Mouse (Mus musculus) urinary bladder, adult 2 months (tissue): ENCODE data around the gene Celf5. TPM values are rescaled to one million over a fixed set of nuclear protein-coding genes. Genes with fewer than 3 reads are reported as not detected.

Source experiments
- DNase-seq: peaks from one replicate; pipeline ENCODE4 v3.0.0; 2022; ENCODE audit warnings: low spot score
- polyA plus RNA-seq: library from polyadenylated mRNA; depleted of rRNA; stranded (reverse); fragments of >200 nt; gene quantifications from 2 replicates; pipeline ENCODE4 v1.2.3, GENCODE M21; 2012

Gene Celf5
- polyA plus RNA-seq, 1 experiment = 0.44 TPM

DNA sequence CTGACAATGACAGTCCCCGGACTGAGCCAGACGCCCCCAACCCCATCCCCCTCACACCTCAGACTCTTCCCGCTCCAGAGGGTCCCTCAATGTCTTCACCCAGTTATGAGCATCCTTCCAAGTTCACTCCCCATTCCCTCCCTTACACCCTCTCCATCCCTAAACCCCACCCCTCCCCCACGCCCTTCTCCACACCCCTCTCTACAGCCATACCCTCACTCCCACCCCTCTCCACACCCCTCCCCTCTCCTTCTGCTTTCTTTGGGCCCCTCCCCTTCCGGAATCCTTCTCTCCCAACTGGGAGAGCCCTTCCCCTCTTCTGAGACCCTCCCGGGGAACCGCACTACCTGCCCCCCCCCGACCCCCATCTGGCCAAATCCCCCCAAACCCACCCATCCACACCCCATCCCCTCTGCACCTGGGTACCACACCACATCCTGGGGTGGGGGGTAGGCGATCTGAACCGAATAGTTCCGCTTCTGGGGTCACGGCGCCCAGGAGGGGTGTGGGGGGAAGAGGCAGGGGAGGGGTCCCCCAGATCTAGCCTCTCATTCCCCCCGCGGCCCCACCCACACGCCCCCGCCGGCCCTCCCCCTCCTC is 10.0 kb downstream of the Celf5 start:
- no peak for DNase-seq

DNA sequence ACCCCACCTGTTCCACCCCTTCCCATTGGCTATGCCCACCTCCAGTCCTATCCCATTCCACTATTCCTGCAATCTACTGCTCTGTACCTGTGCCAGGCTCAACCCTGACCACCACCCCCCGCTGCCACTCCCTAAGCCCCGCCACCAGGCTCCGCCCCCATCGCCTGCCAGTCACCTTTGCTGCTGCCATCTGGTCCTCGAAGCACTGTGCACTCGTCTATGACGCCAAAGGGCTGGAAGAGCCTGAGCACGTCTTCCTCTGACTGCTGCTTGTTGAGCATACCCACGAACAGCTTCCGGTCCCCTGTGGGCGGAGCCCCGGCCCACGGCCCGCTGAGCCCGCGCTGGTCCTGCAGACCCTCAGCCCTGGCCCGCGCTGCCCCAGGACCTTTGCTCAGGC is 12.1 kb downstream of the Celf5 start:
- no peak for DNase-seq

DNA sequence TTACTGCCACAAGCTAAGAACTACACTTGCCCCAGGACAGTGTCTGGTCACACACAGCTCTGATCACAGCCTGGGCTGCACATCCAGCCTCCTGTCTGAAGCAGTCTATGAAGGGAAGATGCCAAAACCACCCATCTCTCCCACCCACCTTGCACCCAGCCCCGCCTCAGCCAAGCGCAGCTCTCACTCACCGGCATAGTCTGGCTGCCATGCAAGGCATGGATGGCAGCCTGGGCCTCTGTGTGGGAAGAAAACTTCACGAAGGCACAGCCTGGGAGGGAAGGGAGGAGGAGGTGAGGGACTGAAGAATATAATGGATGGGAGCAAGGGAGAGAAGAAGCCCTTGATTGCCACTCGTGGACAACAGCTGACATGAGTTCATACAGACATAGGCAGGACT is 13.3 kb downstream of the Celf5 start:
- no peak for DNase-seq

DNA sequence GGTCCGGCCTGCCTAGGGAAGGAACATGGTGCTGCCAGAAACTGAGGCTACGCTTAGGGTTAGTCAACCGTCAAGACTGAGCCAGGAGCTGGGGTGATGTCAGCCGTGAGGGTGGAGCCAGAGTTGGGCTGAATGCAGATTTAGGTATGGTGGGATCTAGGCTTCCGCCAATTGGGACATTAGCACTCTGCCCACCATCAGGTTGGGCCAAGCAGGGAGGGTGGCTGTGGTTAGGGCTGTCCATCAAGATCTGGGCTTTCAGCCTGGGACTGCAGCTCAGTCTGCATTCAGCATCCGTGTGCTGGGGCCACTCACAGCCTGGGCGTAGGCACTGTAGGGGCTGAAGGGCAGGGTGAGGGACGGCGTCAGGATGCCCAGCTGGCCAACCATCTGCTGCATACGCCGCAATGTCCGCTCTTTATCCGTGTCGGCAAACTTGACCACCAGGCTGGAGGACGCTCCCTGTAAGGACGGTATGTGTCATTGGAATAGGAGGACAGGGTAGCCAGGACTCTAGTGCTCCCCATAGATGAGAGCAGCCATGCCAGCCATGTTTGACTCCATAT is 14.8 kb downstream of the Celf5 start:
- DNase-seq = peak; percentile 17

DNA sequence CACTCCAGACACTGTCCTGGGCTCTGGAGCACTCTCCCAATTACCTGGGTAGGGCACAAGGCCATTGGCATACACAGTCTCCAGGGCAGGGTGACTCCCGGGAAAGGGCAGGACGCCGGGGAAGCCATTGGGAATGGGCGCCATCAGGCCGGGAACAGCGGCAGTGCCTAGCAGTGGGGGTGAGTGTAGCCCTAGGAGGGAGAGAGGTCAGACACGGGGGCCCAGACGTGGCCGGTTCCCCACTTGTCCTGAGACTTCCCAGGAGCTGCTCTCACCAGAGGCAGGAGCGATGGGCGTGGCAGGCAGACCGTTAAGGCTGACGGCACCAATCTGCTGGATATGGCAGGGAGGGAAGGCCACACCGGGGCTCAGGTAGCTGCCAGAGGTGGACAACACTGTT is 15.6 kb downstream of the Celf5 start:
- peak; percentile 15 for DNase-seq

DNA sequence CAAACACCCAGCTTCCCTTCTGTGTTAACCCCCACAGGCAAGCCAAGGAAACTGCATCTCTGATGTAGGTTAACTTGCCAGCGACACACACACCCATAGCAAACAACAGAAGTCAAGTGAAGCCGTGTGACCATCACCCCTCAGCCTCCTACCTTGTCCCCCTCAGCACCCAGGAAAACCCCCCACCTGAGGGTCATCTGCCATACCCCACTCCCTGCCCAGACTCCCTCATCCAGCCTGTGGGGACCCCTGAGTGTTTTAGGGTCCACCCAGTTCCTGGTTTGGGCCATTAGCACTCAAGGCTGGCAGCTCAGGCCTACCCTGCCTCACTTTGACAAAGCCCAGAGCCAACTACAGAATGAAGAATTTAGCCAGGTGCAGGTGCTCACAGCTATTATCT is 16.4 kb downstream of the Celf5 start:
- peak; percentile 16 for DNase-seq

DNA sequence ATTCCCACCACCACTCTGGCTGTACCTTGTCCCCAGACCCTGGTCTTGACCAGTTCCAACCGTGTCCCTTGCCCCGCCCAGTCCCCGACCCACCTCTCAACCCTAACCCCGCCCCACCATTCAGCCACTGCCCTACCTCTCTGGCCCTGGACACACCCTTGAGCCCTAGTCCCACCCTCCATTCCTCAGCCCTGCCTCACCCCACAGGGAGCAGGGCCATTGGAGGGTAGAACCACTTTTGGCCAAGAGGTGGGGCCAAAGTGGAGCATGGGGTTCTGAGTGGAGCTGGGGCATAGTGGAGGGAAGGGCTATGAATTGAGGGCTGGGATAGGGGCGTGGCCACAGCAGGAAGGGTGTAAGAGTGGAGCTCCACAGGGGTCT is 17.3 kb downstream of the Celf5 start:
- peak; percentile 18 for DNase-seq

DNA sequence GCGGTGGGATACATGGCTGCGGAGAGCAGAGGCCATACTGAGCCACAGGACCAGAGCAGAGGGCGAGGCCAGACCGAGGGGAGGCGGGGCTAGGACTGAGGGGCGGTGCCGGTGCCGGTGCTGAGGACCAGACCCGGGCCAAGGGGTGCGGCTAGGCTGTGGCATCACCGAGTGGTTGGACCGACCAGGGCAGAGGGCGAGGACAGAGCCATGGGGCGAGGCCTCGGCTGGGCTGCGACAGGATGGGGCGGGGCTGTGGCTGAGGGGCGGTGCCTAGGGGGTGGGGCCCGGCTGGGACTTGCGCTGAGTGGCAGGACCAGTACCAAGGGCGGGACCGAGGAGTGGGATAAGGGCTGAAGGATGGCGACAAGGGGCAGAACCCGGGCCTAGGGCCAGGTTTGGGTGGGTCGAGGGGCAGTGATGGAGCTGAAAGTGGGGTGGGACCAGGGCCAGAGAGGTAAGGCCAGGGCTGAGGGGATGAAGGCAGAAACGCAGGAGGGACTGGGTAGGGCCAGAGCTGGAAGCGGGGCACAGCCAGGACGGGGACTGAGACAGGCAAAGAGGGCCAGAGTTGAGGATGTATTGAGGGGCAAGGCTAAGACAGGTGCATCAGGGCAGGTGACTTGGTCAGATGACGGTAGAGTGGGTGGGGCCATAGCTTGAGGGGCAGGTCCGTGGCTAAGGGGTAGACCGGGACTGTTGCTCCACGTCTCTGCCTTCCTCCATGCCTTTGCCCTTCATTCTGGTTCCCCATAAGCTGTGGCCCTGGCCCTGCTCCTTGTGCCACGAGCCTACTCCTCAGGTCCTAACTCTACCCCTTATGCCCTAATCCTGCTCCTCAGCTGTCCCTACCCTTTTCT is 17.9 kb downstream of the Celf5 start:
- DNase-seq = peak; percentile 23

DNA sequence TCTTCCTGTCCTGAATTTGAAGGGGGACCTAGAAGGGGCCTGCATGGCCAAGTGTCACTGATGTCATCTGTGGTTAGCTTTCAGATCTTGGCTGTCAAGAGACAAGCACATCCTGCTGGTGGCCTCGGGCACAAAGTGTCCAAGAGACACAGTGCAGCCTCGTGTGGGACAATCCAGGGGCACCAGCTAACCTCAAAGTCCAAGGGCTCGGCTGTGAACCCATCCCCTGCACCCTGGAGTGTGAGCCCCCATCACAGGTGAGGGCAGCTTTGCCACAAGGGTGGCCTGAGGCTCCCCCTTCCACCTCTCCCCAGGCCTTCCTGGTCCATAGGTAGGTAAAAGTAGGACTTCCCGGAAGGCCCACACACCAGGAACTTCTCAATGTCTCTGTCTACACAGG is 19.0 kb downstream of the Celf5 start:
- no peak for DNase-seq

DNA sequence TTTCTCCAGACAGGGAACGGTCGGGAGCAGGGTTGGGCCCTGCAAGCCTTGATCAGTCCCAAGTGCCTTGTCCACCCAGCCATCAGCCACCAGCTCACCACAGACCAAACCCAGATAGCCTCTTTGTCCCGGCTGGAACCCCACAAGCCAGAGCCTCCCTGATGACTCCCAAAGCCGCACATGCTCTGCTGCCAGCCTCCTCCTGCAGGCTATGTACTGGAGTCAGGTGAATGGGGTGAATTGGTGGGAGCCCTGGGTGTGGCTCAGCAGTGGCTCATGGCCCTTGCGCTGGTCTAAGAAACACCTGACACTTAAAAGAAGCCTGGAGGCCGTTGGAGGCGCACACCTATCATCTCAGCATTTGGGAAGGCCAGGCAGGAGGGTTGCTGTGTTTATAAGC is 19.6 kb downstream of the Celf5 start:
- DNase-seq = no peak

DNA sequence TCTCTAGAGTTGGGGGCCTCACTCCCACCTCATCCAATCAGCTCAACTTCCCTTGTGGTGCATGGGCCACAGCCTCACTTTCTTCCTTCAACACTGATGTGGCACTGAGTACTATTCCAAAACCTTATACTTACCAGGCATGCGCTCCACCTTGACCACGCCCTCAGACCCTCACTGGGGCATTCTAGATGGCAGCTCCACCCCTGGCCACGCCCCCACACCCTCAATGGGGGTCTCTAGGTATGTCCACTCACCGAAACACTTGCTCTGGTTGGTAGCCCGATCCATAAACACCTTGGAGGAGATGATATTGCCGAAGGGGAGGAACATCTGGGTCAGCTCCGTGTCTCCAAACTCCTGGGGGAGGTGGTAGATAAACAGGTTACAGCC is 20.1 kb downstream of the Celf5 start:
- peak; percentile 18 for DNase-seq

DNA sequence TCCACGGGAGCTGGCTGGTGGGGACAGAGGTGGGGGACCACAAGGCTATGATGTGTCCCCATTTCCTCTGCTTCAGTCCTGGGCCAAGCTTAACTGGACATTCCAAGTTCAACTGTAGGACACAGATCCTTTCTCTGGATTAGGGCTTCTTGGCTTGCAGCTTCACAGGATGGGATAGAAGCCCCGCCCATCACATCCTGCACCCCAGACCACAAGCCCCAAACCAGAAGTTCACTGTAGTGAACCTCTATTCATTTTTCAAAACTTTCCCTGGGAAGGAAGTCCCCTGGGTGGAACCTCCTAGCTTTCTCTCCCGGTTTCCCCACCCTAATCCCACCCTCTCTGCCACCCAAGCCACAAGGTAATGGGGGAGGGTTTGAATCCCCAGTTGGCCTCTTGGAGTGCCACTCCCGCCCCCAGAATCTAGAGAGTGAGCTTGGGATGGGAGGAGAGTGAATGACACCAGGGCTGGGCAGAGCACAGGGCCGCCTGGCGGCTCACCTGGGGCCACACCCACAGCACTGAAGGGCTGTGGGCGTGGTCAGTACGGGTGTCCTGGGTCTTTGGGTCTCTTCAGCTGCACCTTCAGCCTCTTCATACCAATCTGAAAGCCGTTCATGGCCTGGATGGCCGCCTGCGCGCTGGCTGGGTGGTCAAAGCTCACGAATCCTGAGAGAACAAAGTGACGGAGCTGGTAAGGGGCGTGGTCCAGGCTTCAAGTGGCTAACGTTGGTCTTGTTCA is 20.7 kb downstream of the Celf5 start:
- DNase-seq = peak; percentile 17

DNA sequence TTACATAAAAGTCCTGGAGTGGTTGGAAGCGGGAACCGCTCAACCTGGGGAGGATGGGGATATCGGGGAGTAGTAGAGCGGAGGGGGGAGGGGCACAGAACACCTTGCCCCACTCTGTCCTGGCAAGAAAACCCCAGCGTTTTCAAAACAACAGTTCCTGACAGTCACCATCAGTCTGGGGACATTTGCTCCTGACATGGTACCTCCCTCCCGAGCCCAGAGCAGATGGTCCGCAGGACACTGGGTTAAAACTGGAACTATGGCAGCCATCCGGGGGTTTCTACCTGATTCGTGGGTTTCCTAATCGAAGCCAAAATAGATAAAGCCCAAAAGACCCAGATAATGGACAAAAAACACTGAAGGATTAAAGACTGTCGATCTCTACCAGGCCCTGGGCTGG is 21.6 kb downstream of the Celf5 start:
- no peak for DNase-seq

DNA sequence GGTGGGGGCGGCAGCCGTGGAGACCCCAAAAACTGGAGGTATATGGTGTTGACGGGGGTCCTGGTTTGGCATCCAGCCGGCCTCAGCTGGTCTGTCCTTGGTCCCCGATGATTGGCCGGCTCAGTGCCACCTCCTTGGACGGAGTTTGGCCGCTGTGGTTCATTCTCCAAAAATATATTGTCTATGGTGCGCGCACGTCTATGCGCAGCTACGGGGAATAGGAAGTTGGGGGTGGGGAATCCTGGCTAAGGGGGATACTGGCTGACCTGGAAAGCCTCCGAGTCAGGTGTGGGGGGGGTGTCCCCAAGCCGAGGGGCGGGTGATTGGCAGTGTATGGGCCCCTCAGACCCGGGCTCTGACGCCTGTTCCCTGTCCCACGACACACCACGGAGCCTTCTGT is 22.0 kb downstream of the Celf5 start:
- no peak for DNase-seq

DNA sequence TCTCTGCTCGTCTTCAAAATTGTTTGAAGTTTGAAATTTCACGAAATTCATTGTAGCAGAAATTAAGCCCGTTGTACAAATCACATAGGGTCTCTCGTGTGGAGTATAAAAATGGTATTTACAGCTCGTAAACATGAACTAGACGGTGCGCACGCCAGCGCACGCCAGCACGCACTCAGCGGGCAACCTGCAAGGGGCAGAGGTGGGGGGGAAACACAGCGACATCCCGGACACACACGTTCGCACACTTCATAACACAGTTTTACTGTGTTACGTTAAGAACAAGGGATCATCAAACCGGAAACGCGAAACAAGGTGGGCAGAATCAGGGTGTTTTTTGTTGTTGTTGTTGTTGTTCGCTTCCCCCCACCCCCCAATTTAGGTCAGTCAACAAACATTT is 23.1 kb downstream of the Celf5 start:
- DNase-seq = no peak

DNA sequence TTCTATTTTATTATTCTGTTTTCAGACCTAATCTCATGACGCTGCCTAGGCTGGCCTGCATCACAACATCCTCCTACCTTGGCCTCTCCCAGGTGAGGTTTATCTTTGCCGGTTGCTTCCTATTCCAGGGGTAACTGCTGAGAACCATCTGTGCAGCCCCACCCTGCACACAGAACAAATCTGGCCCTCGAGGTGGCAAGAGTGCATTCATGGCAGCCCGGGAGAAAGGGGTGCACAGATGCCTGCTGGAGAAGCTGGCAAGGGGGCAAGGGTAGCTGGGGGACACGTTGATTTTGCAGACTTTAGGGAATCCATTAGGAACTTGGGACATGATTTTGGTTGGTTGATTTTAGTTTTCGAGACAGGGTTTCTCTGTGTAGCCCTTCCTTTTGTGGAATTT is 24.2 kb downstream of the Celf5 start:
- DNase-seq = peak; percentile 16

DNA sequence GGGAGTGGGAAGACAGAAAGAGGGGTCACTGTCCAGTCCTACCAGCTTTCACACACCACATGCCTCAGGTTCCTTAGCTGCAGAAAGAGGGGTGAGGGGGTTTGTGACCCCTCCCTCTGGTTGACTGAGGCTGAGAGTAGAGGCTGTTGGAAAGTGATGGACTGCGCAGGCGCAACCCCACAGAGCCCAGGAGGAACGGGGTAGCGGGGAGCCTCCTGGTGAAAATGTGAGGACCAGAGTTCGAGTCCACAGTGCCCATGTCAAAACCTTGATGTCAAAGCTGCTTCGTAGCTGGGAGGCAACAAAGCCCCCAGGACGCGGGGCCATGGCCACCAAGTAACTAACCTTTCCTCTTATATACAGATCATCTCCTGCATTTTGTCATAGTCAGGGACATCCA is 24.9 kb downstream of the Celf5 start:
- peak; percentile 16 for DNase-seq

DNA sequence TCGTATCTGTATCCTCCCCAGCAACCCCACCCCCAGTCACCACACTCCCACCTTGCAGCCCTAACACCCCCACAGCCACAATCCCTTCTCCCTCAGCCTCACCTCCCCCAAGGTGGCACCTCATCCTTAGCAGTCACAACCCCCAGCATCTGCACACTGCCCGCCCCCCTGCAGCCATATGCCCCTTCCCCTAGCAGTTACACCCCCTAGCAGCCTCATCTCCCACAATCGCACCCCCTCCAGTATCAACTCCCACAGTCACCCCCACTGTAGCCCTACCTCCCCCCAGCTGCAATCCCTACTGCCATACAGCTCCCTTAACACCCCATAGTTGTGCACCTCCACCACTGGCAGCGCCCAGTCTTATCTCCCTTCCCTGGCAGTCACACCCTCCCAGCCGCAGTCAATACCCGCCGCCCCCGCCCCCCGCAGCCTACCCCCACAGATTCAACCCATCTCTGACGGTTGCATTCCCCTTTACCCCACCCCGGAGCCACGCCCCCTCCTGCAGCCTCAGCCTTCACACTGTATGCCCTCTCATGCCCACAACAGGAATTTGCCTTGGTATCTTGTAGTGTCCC is 25.4 kb downstream of the Celf5 start:
- no peak for DNase-seq

DNA sequence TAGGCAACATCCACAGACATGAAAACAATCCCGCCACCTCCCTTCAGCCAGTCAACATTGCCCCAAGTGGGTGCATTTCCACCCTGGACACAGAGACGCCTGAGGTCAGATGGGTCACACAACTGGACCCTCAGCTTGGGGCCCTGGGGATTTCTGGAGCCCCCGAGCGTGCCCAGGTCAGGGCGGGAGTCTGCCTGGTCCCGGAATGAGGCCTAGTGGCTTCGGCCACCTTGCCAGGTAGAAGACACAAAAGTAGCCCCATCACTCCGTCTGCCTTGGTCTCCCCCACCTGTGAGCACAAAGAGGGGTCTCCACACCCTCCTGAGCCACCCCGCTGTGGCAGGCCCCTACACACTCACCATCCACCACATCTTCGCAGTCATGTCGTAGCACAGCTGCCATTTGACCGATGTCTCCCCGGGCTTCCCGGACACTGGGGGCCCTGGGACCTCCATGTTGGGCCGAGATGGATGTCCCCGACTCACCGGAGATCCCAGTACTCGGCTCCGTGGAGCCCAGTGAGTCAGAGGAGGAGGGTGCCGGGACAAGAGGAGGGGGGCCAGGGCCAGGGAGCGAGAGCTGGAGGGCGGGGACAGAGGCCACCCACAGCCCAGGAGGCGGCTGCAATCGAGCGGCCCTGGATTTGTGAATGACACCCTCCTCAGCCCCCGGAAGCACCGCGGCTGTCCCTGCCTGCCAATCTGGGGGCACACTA is 27.2 kb downstream of the Celf5 start, which contains the start of gene Nfic:
Nfic (minus strand) TSS at position 455 of the 715 bp plus-strand sequence.
- peak; percentile 19 for DNase-seq

DNA sequence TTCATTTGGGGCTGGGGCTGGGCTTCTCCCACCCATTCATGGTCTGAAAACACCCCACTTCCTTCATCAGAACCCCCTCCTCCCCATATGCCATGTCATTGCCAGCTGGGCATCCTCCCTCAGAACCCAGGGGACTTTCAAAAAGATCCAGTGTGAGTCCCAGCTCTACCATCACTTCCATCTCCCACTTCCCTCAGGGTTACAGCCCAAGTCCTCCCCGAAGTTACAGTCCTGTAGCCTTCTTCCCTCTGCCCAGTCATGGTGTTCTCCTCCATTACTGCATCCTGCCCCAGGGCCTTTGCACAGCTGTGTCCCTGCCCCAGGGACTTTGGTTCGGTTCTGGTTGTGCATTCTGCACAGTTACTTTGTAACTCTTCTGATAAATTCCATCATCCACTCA is 28.4 kb downstream of the Celf5 start:
- no peak for DNase-seq

DNA sequence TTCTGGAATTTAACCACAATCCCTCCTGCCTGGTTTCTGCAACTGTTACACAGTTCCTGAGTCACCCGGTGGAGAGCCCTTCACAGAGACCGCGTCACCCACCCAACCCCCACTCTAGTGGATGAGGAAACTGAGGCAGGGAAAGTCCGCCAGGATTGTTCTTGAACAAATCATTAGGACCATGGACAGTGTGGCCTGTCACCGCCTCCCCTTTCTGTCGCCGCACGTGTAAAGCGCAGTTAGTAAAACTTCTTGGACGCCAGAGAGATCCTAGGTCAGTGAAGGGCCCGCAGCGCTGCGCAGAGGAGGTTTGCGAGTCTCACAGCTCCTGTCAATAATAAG is 29.6 kb downstream of the Celf5 start:
- no peak for DNase-seq
